Mouse (Mus musculus) liver, embryonic 16.5 days (tissue): ENCODE measurements around the gene Adam12. TPM values are rescaled to one million over a fixed set of nuclear protein-coding genes. Genes with fewer than 3 reads are reported as not detected.
A peak's percentile ranks its signal among the peaks of the same experiment; 100 is the strongest.

ENCODE experiments used
- ATAC-seq: fragments of 200-750 bp; cut with Nextera tagmentation; 2 replicates; pipeline ENCODE4 v1.8.0; 2017; ENCODE audit warnings: low read depth, mild to moderate bottlenecking, moderate number of reproducible peaks, moderate library complexity
- H3K27ac ChIP-seq: fragments of 300-500 bp; sonication (generic); 2 replicates; pipeline ENCODE4 v1.5.1; 2014; ENCODE audit warnings: mild to moderate bottlenecking, low read length
- H3K27me3 ChIP-seq: fragments of 300-500 bp; sonication (generic); 2 replicates; pipeline ENCODE4 v1.6.1; 2014; ENCODE audit warnings: low read depth, low read length, mixed read lengths; ENCODE audit not compliant: control insufficient read depth, insufficient read depth
- H3K36me3 ChIP-seq: fragments of 300-500 bp; sonication (generic); 2 replicates; pipeline ENCODE4 v1.6.1; 2014; ENCODE audit warnings: mild to moderate bottlenecking; ENCODE audit not compliant: control insufficient read depth, insufficient read depth
- H3K4me1 ChIP-seq: fragments of 300-500 bp; sonication (generic); 2 replicates; pipeline ENCODE4 v1.6.1; 2014; ENCODE audit warnings: low read depth, low read length, mixed read lengths; ENCODE audit not compliant: control insufficient read depth
- H3K4me2 ChIP-seq: fragments of 300-500 bp; sonication (generic); 2 replicates; pipeline ENCODE4 v1.6.1; 2014; ENCODE audit warnings: low read depth, low read length, mixed read lengths
- H3K4me3 ChIP-seq: fragments of 300-500 bp; sonication (generic); 2 replicates; pipeline ENCODE4 v1.5.1; 2014; ENCODE audit warnings: low read depth, mild to moderate bottlenecking, low read length
- H3K9ac ChIP-seq: fragments of 300-500 bp; sonication (generic); 2 replicates; pipeline ENCODE4 v1.6.1; 2014; ENCODE audit warnings: low read depth, low read length
- H3K9me3 ChIP-seq: fragments of 300-500 bp; sonication (generic); replicated peaks from 2 replicates; pipeline ENCODE4 v1.6.1; 2016; ENCODE audit warnings: low read length; ENCODE audit not compliant: control insufficient read depth
- WGBS: fragments of 180-500 bp; shearing (Covaris S2); extraction: QIAGEN DNeasy Blood & Tissue Kit; methylation state at CpG from one replicate; pipeline ENCODE4 v1.1.7; 2014; ENCODE audit not compliant: insufficient replicate concordance; 5-methylcytosine and 5-hydroxymethylcytosine counted together
- polyA plus RNA-seq: library from polyadenylated mRNA; unstranded; fragments of >200 nt; fragmentation: Nextera tagmentation; extraction: Ambion mirVana; gene quantifications from 2 replicates; pipeline ENCODE4 v1.2.1, GENCODE M21; 2015

Adam12 gene
- polyA plus RNA-seq, 1 experiment from 2014 or later = 1.4 TPM

GRCm38 (mm10) chr7:134114311-134115188, 117.4 kb downstream of the Adam12 start:
- Histone ChIP-seq H3K4me1 (no peaks in the 10 kb centered on the region), H3K9ac (no peak overlapping the region), H3K27me3 (no peaks in the 10 kb centered on the region), H3K9me3 (no peaks in the 10 kb centered on the region), H3K36me3 (no peaks in the 10 kb centered on the region), H3K4me2 (no peak overlapping the region), H3K4me3 (no peak overlapping the region), H3K27ac (no peak overlapping the region; the same call in 1 of the 2 replicates)
- 58% methylated on average over 9 of the region's 9 CpGs for whole genome bisulfite sequencing
- peak; percentile 37 for ATAC-seq

- WGBS = 42% methylated on average over 6 of the region's 6 CpGs
- H3K27ac ChIP-seq = no peak overlapping the region
- H3K27me3 ChIP-seq = no peaks in the 10 kb centered on the region
- ATAC-seq = no peak
- no peaks in the 10 kb centered on the region for H3K4me1 ChIP-seq
- no peak overlapping the region for H3K4me2 ChIP-seq
- no peak overlapping the region for H3K9ac ChIP-seq
- no peak overlapping the region for H3K4me3 ChIP-seq
- no peaks in the 10 kb centered on the region for H3K36me3 ChIP-seq
- no peaks in the 10 kb centered on the region for H3K9me3 ChIP-seq
Measured at GRCm38 (mm10) chr7:134113829-134114228, 118.1 kb downstream of the Adam12 start.

GRCm38 (mm10) chr7:134110116-134110515, 121.8 kb downstream of the Adam12 start:
- no peak for ATAC-seq
- no peak overlapping the region for H3K4me3 ChIP-seq
- H3K4me1 ChIP-seq = no peaks in the 10 kb centered on the region
- H3K36me3 ChIP-seq = no peaks in the 10 kb centered on the region
- no peak overlapping the region for H3K27ac ChIP-seq
- H3K9ac ChIP-seq = no peak overlapping the region
- 15% methylated on average over 1 of the region's 1 CpGs for WGBS
- H3K9me3 ChIP-seq = no peaks in the 10 kb centered on the region
- H3K4me2 ChIP-seq = no peak overlapping the region
- H3K27me3 ChIP-seq = no peaks in the 10 kb centered on the region

GRCm38 (mm10) chr7:134107849-134108248, 124.1 kb downstream of the Adam12 start:
- no peak overlapping the region for H3K4me2 ChIP-seq
- WGBS = 48% methylated on average over 3 of the region's 3 CpGs
- H3K9ac ChIP-seq = no peak overlapping the region
- H3K27me3 ChIP-seq = no peaks in the 10 kb centered on the region
- no peaks in the 10 kb centered on the region for H3K36me3 ChIP-seq
- no peak overlapping the region for H3K27ac ChIP-seq
- no peak overlapping the region for H3K4me3 ChIP-seq
- H3K4me1 ChIP-seq = no peaks in the 10 kb centered on the region
- no peak for ATAC-seq
- no peaks in the 10 kb centered on the region for H3K9me3 ChIP-seq

DNA sequence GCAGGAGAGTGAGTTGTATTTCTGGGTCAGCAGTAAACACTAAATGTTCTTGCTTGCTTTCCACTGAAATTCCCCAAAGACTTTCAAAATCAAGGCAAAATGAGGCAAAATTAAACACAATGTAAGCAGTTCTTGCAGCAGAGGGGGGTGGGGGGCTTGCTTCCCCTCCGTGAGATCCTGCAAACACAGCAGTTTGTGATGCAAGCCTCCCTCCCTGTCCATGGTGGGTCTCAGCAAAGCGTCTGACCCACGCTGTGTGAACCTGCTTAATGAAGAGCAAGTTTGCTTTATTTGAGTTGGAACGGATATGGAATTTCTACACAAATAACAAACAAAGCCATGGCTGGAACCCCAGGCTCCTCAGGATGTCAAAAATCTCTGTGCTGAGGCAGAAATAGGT, 132.9 kb downstream of the Adam12 start:
- H3K9me3 ChIP-seq = no peaks in the 10 kb centered on the region
- H3K27ac ChIP-seq = no peak overlapping the region
- no peak overlapping the region for H3K9ac ChIP-seq
- H3K36me3 ChIP-seq = no peaks in the 10 kb centered on the region
- no peak overlapping the region for H3K4me2 ChIP-seq
- H3K4me3 ChIP-seq = no peak overlapping the region
- no peaks in the 10 kb centered on the region for H3K4me1 ChIP-seq
- 57% methylated on average over 4 of the region's 4 CpGs for WGBS
- ATAC-seq = no peak
- H3K27me3 ChIP-seq = no peaks in the 10 kb centered on the region

- H3K27ac ChIP-seq = no peak overlapping the region
- no peak overlapping the region for H3K4me2 ChIP-seq
- no peaks in the 10 kb centered on the region for H3K4me1 ChIP-seq
- no peak for ATAC-seq
- H3K9me3 ChIP-seq = no peaks in the 10 kb centered on the region
- WGBS = 59% methylated on average over 2 of the region's 2 CpGs
- H3K9ac ChIP-seq = no peak overlapping the region
- H3K4me3 ChIP-seq = no peak overlapping the region
- no peaks in the 10 kb centered on the region for H3K27me3 ChIP-seq
- H3K36me3 ChIP-seq = no peaks in the 10 kb centered on the region
Measured at GRCm38 (mm10) chr7:134097861-134098260, 134.1 kb downstream of the Adam12 start.

DNA sequence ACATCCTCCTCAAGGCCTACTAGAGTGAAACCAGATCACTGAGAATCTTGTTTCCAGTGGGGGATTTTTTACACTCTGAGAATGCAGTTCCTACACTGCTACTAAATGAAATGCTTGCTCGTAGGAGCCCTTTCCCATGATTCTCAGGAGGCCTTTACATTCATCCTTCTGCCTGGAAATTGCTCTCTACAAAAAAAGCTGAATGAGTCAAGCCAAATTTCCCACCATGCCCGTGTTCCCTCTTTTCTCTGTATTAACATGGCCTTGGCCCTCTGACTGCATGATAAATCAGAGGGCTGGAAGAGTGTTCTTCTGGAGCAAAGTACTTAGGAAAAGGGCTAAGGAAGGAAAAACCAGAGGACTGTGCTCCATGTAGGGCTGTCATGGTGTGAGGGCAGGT, 138.1 kb downstream of the Adam12 start:
- no peak for ATAC-seq

GRCm38 (mm10) chr7:134090764-134091163, 141.2 kb downstream of the Adam12 start:
- Histone ChIP-seq H3K4me3 (no peak overlapping the region), H3K4me2 (no peak overlapping the region), H3K27ac (no peak overlapping the region), H3K4me1 (no peaks in the 10 kb centered on the region), H3K9me3 (no peaks in the 10 kb centered on the region), H3K9ac (no peak overlapping the region), H3K36me3 (no peaks in the 10 kb centered on the region), H3K27me3 (no peaks in the 10 kb centered on the region)
- WGBS = 43% methylated on average over 3 of the region's 3 CpGs
- ATAC-seq = no peak

More for the DNA sequence above, 138.1 kb downstream of the Adam12 start:
- no peaks in the 10 kb centered on the region for H3K36me3 ChIP-seq
- no peak overlapping the region for H3K4me2 ChIP-seq
- H3K9me3 ChIP-seq = no peaks in the 10 kb centered on the region
- WGBS = 41% methylated on average over 2 of the region's 2 CpGs
- no peak overlapping the region for H3K9ac ChIP-seq
- no peaks in the 10 kb centered on the region for H3K4me1 ChIP-seq
- H3K4me3 ChIP-seq = no peak overlapping the region
- H3K27ac ChIP-seq = no peak overlapping the region
- H3K27me3 ChIP-seq = no peaks in the 10 kb centered on the region

DNA sequence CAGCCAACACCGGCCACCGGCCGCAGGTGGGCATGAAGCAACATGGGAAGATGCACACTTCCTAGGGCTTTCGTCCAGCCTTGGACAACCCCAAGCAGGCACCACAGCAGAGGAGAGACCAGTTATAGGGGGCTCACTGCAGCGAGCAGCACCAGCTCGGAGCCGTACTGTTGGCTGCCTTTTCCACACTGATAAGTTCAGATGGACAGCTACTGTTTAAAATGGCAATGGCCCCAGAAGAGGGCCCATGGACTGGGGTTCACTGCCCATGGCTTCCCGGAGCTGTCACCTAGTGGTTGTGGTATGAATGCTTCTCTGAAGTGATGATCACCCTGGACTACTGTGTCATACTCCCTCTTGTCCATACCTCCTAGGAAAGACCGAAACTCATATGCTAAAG, 141.7 kb downstream of the Adam12 start:
- no peaks in the 10 kb centered on the region for H3K36me3 ChIP-seq
- no peaks in the 10 kb centered on the region for H3K27me3 ChIP-seq
- 75% methylated on average over 9 of the region's 9 CpGs for WGBS
- H3K4me1 ChIP-seq = no peaks in the 10 kb centered on the region
- no peak overlapping the region for H3K9ac ChIP-seq
- H3K4me2 ChIP-seq = no peak overlapping the region
- H3K9me3 ChIP-seq = no peaks in the 10 kb centered on the region
- H3K27ac ChIP-seq = no peak overlapping the region
- no peak for ATAC-seq
- H3K4me3 ChIP-seq = no peak overlapping the region
